ENCODE assay signal across 10 mouse cellular contexts in genomic region chr10:24591741-24592140, GRCm38 (mm10). TPM values are rescaled to one million over a fixed set of nuclear protein-coding genes. Genes with fewer than 3 reads are reported as not detected.
DNase-seq lines count a peak whose midpoint lies in the region; ATAC-seq and TF ChIP-seq lines count a peak whose summit lies in the region.
"Had no signal": no experiment of that assay in that cellular context is flagged by ENCODE, and none has a peak within 500 bp of the region (broad histone marks: within the 10 kb centered on the region; RNA-seq: fewer than 3 reads in every experiment).

No protein-coding gene starts in this region.

- peak; percentile 24 for DNase-seq in kidney, adult 2 months
- DNase-seq in kidney, adult 8-10 months = no peak
- peak; percentile 9 for DNase-seq in thymus, postnatal 25 days
- no peak for DNase-seq in thymus, adult 18-20 months
- no peak for DNase-seq in gastrocnemius, postnatal 14 days
- no peak for DNase-seq in left cerebral cortex, adult 18-20 months (ENCODE audit: low spot score in 2 of 2)
- DNase-seq in right cerebral cortex, postnatal 36 days (ENCODE audit: low spot score in 2 of 2) = no peak

- peak overlapping the region; percentile 67 for H3K27ac ChIP-seq in kidney, adult 2 months (ENCODE audit: insufficient read depth, low read depth, low read length)
- H3K27ac ChIP-seq: midbrain, embryonic 13.5 days had no signal

- TF ChIP-seq CTCF in kidney, adult 2 months (conservative IDR thresholded peaks at IDR 0.05; ENCODE audit: insufficient read depth, insufficient read length, low read depth, low read length) = no peak

- H3K36me3 ChIP-seq in kidney, adult 2 months (ENCODE audit: control insufficient read depth, insufficient read depth, low read length) = no peaks in the 10 kb centered on the region
- H3K36me3 ChIP-seq: limb, embryonic 13.5 days; midbrain, embryonic 13.5 days had no signal

- 64% methylated on average over 5 of the region's 5 CpGs for WGBS in kidney, adult 2 months

- no peak for TF ChIP-seq POLR2A in kidney, adult 2 months (IDR thresholded peaks at IDR 0.05; ENCODE audit: low read depth, low read length)

- intact Hi-C loops in gastrocnemius, postnatal 14 days (cut with DNase I; ENCODE audit: low total_unique reads) = no loop called here

- peak; percentile 51 for ATAC-seq in granulocyte monocyte progenitor cell, adult 5-6 weeks (replicated peaks; ENCODE audit: poor library complexity, severe bottlenecking)

- no peak overlapping the region for H3K4me3 ChIP-seq in kidney, adult 2 months (ENCODE audit: insufficient read depth, low read depth, low read length)
- H3K4me3 ChIP-seq: limb, embryonic 13.5 days; midbrain, embryonic 13.5 days had no signal

- H3K27me3 ChIP-seq in kidney, adult 2 months (replicated peaks; ENCODE audit: control insufficient read depth, insufficient read depth, low read length) = no peaks in the 10 kb centered on the region
- H3K27me3 ChIP-seq: limb, embryonic 13.5 days; midbrain, embryonic 13.5 days had no signal

- H3K4me1 ChIP-seq in kidney, adult 2 months (ENCODE audit: control insufficient read depth, insufficient read depth, low read length) = peaks cover 7% of the 10 kb centered on the region

RNA-seq across cellular contexts. Expression of gene Ccn2, which starts 3.5 kb away (rescaled TPM):
- 115 and 153 TPM in 2 replicates for polyA plus RNA-seq in kidney, adult 2 months (2012; rRNA removed)
- total RNA-seq in granulocyte monocyte progenitor cell, adult 5-6 weeks (2014; fragmentation: Nextera tagmentation) = not detected in 2 replicates
- not detected in 2 replicates for total RNA-seq in granulocyte monocyte progenitor cell, adult 5-6 weeks (2017)
- 10 to 100 TPM; 20.2 to 57.0 TPM for total RNA-seq in gastrocnemius, postnatal 14 days (2021)
- total RNA-seq in left cerebral cortex, adult 18-20 months (2021) = 10 to 100 TPM; 30.6 to 36.4 TPM

Comparison
In these comparisons a context has a peak if more than half of its experiments do, and no peak if none do; other contexts are left out.
1. DNase-seq: peak in kidney, adult 2 months (single experiment) and thymus, postnatal 25 days (single experiment); none in kidney, adult 8-10 months (0 of 2), thymus, adult 18-20 months (0 of 2), gastrocnemius, postnatal 14 days (single experiment), left cerebral cortex, adult 18-20 months (0 of 2) and right cerebral cortex, postnatal 36 days (0 of 2).
2. RNA of gene Ccn2, which starts 3.5 kb away (total RNA-seq): 20.2 to 57.0 TPM in gastrocnemius, postnatal 14 days and 30.6 to 36.4 TPM in left cerebral cortex, adult 18-20 months; not detected in granulocyte monocyte progenitor cell, adult 5-6 weeks; every median in the first group is over 10 times any median in the second.